In the genomic region with DNA sequence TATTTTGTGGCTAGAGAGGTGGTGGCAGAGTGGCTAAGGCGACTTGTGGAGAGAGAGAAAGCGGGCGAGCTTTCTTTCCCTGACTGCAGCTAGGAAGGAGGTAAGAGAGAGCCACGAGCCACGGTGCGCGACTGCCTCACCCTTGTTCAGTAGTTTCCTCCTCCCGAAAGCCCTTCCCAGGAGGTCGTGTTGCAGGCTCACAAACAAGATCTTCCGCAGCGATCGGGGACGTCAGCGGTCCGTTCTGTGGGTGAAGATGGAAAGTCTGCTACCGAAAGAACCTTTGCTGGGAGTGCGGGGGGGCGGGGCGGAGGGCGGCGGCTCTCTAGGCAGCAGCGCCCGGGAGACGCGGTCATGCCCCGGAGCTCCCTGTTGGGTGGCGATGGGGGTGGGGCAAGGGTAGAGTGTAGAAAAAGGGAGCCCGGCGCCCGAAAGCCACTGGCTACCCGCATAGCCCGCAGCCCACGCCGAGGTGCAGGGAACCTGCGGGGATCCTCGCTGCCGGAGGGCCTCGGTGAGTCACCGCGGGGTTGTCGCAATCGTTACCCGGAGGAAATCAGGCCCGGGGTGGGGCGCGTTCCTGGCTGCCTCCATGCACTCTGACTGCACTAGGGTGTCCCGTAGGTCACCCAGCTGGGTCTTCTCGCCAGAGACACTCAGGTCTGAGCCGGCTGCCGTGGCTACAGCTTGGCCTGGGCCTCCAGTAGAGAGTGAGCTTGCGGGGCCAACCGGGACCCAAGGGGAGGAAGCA, we compare ENCODE assay signal across 8 mouse cellular contexts. TPM values are rescaled to one million over a fixed set of nuclear protein-coding genes. Genes with fewer than 3 reads are reported as not detected.
DNase-seq lines count a peak whose midpoint lies in the region; ATAC-seq and TF ChIP-seq lines count a peak whose summit lies in the region.

No protein-coding gene starts in this region.

- no peak overlapping the region for H3K27ac ChIP-seq in bone marrow macrophage, adult 2 months (ENCODE audit: insufficient read depth, low read depth, low read length)
- no peak overlapping the region for H3K27ac ChIP-seq in forebrain, embryonic 11.5 days (ENCODE audit: low read depth, low read length)
- H3K27ac ChIP-seq in heart, embryonic 16.5 days (ENCODE audit: low read length) = peak overlapping the region; percentile 97
- peak overlapping the region; percentile 93 for H3K27ac ChIP-seq in liver, postnatal 0 days (ENCODE audit: low read depth)
- no peak overlapping the region for H3K27ac ChIP-seq in neural tube, embryonic 12.5 days
- H3K27ac ChIP-seq in stomach, postnatal 0 days (replicated peaks) = peak overlapping the region; percentile 42

- 0% methylated on average over 52 of the region's 52 CpGs for WGBS in forebrain, embryonic 11.5 days
- WGBS in heart, embryonic 16.5 days = under 1% methylated on average over 52 of the region's 52 CpGs
- under 1% methylated on average over 52 of the region's 52 CpGs for WGBS in liver, postnatal 0 days (ENCODE audit: insufficient replicate concordance)
- WGBS in neural tube, embryonic 12.5 days = 1% methylated on average over 52 of the region's 52 CpGs
- WGBS in stomach, postnatal 0 days = 1% methylated on average over 52 of the region's 52 CpGs

- no peak for TF ChIP-seq EP300 in liver, postnatal 0 days (IDR thresholded peaks at IDR 0.05; ENCODE audit: low read depth)
- TF ChIP-seq EP300 in stomach, postnatal 0 days (optimal IDR thresholded peaks at IDR 0.05) = no peak

- ATAC-seq in forebrain, embryonic 11.5 days (replicated peaks; ENCODE audit: low FRiP score) = peak; percentile 72
- ATAC-seq in heart, embryonic 16.5 days (replicated peaks; ENCODE audit: extremely low read depth, insufficient read depth, low FRiP score) = peak; percentile 85
- peak; percentile 90 for ATAC-seq in liver, postnatal 0 days
- peak; percentile 61 for ATAC-seq in neural tube, embryonic 12.5 days (ENCODE audit: low FRiP score, low read depth)
- ATAC-seq in stomach, postnatal 0 days (ENCODE audit: low FRiP score, low TSS enrichment) = peak; percentile 88

- H3K36me3 ChIP-seq in C2C12 (ENCODE audit: control insufficient read depth, insufficient read depth) = no peaks in the 10 kb centered on the region
- no peaks in the 10 kb centered on the region for H3K36me3 ChIP-seq in forebrain, embryonic 11.5 days (ENCODE audit: control insufficient read depth, insufficient read depth, low read length)
- peaks cover 12% of the 10 kb centered on the region for H3K36me3 ChIP-seq in heart, embryonic 16.5 days (ENCODE audit: control insufficient read depth, insufficient read depth)
- H3K36me3 ChIP-seq in liver, postnatal 0 days (replicated peaks; ENCODE audit: insufficient read depth, low read length) = no peaks in the 10 kb centered on the region
- H3K36me3 ChIP-seq in neural tube, embryonic 12.5 days = no peaks in the 10 kb centered on the region
- H3K36me3 ChIP-seq in stomach, postnatal 0 days (ENCODE audit: control insufficient read depth, insufficient read depth, low read length) = no peaks in the 10 kb centered on the region

- peak overlapping the region; percentile 74 for H3ac ChIP-seq in C2C12 (ENCODE audit: control insufficient read depth, insufficient read length, low read depth)

- H3K79me2 ChIP-seq in C2C12 (ENCODE audit: control insufficient read depth, insufficient read depth) = no peaks in the 10 kb centered on the region

- no peaks in the 10 kb centered on the region for H3K27me3 ChIP-seq in C2C12 (ENCODE audit: control insufficient read depth, insufficient read depth, insufficient read length)
- H3K27me3 ChIP-seq in forebrain, embryonic 11.5 days (ENCODE audit: control insufficient read depth, insufficient read depth, low read length) = peaks cover 25% of the 10 kb centered on the region
- H3K27me3 ChIP-seq in heart, embryonic 16.5 days (ENCODE audit: control insufficient read depth, insufficient read depth, low read length) = no peaks in the 10 kb centered on the region; the same call in 1 of the 2 replicates
- H3K27me3 ChIP-seq in liver, postnatal 0 days (ENCODE audit: insufficient read depth, low read length) = peaks cover 5% of the 10 kb centered on the region; the same call in 1 of the 2 replicates
- H3K27me3 ChIP-seq in neural tube, embryonic 12.5 days (replicated peaks) = peaks cover 47% of the 10 kb centered on the region
- H3K27me3 ChIP-seq in stomach, postnatal 0 days (ENCODE audit: control insufficient read depth, insufficient read depth, low read length) = no peaks in the 10 kb centered on the region

- peak; percentile 77 for DNase-seq in forebrain, embryonic 11.5 days (ENCODE audit: low spot score)
- peak; percentile 75 to 86 for DNase-seq in kidney, postnatal 25 days
- peak; percentile 85 for DNase-seq in liver, postnatal 0 days
- peak; percentile 87 for DNase-seq in stomach, postnatal 0 days (ENCODE audit: low spot score)

- peak overlapping the region; percentile 42 for H3K4me3 ChIP-seq in C2C12 (ENCODE audit: insufficient read depth, poor library complexity, severe bottlenecking)
- H3K4me3 ChIP-seq in bone marrow macrophage, adult 2 months (ENCODE audit: insufficient read depth, low read length) = peak overlapping the region; percentile 66
- peak overlapping the region; percentile 62 for H3K4me3 ChIP-seq in forebrain, embryonic 11.5 days (ENCODE audit: low read depth, low read length)
- H3K4me3 ChIP-seq in heart, embryonic 16.5 days (ENCODE audit: low read length) = peak overlapping the region; percentile 70
- H3K4me3 ChIP-seq in liver, postnatal 0 days (ENCODE audit: low read depth, low read length) = peak overlapping the region; percentile 67
- H3K4me3 ChIP-seq in neural tube, embryonic 12.5 days = peak overlapping the region; percentile 57
- H3K4me3 ChIP-seq in stomach, postnatal 0 days (ENCODE audit: low read depth, low read length) = peak overlapping the region; percentile 63

- peak overlapping the region; percentile 55 for H3K9ac ChIP-seq in forebrain, embryonic 11.5 days (ENCODE audit: low read length)
- H3K9ac ChIP-seq in heart, embryonic 16.5 days (ENCODE audit: low read length) = peak overlapping the region; percentile 85
- H3K9ac ChIP-seq in liver, postnatal 0 days (replicated peaks) = peak overlapping the region; percentile 79
- H3K9ac ChIP-seq in neural tube, embryonic 12.5 days = peak overlapping the region; percentile 58
- peak overlapping the region; percentile 70 for H3K9ac ChIP-seq in stomach, postnatal 0 days (ENCODE audit: low read length)

- no peak for TF ChIP-seq CTCF in C2C12 (IDR thresholded peaks at IDR 0.05; ENCODE audit: control insufficient read depth, insufficient read depth, insufficient read length)
- no peak for TF ChIP-seq CTCF in bone marrow macrophage, adult 2 months (IDR thresholded peaks at IDR 0.05; ENCODE audit: low read depth, low read length)
- TF ChIP-seq CTCF in liver, postnatal 0 days (IDR thresholded peaks at IDR 0.05; ENCODE audit: low read depth) = no peak
- TF ChIP-seq CTCF in stomach, postnatal 0 days (IDR thresholded peaks at IDR 0.05; ENCODE audit: low read depth) = no peak

- no peaks in the 10 kb centered on the region for H3K79me3 ChIP-seq in C2C12 (ENCODE audit: low read depth)

- TF ChIP-seq POLR2A in bone marrow macrophage, adult 2 months (IDR thresholded peaks at IDR 0.05; ENCODE audit: borderline replicate concordance, low read depth, low read length) = no peak

- no peaks in the 10 kb centered on the region for H3K9me3 ChIP-seq in forebrain, embryonic 11.5 days (ENCODE audit: control insufficient read depth, low read length)
- H3K9me3 ChIP-seq in heart, embryonic 16.5 days (replicated peaks; ENCODE audit: control insufficient read depth, low read length) = peaks cover 11% of the 10 kb centered on the region
- no peaks in the 10 kb centered on the region for H3K9me3 ChIP-seq in liver, postnatal 0 days (ENCODE audit: low read length)
- H3K9me3 ChIP-seq in neural tube, embryonic 12.5 days = 0 out of 2 replicates have a peak, but pooled peaks cover 5% of the 10 kb centered on the region
- no peaks in the 10 kb centered on the region for H3K9me3 ChIP-seq in stomach, postnatal 0 days (ENCODE audit: control insufficient read depth, low read length)

- peak overlapping the region; percentile 99 for H3K4me2 ChIP-seq in forebrain, embryonic 11.5 days (ENCODE audit: low read depth, low read length, severe bottlenecking)
- peak overlapping the region; percentile 71 for H3K4me2 ChIP-seq in heart, embryonic 16.5 days (ENCODE audit: low read depth, low read length)
- H3K4me2 ChIP-seq in liver, postnatal 0 days (ENCODE audit: low read depth, low read length) = peak overlapping the region; percentile 70
- H3K4me2 ChIP-seq in neural tube, embryonic 12.5 days (replicated peaks) = peak overlapping the region; percentile 99
- H3K4me2 ChIP-seq in stomach, postnatal 0 days (replicated peaks; ENCODE audit: low read depth) = peak overlapping the region; percentile 96

- H3K4me1 ChIP-seq in bone marrow macrophage, adult 2 months (ENCODE audit: control insufficient read depth, insufficient read depth, low read length) = peaks cover 2% of the 10 kb centered on the region; the same call in 1 of the 2 replicates
- H3K4me1 ChIP-seq in forebrain, embryonic 11.5 days (replicated peaks; ENCODE audit: control insufficient read depth, insufficient read depth, low read length) = peaks cover 5% of the 10 kb centered on the region; the same call in 1 of the 2 replicates
- H3K4me1 ChIP-seq in heart, embryonic 16.5 days (ENCODE audit: control insufficient read depth, insufficient read depth, low read length) = peaks cover 6% of the 10 kb centered on the region; the same call in 1 of the 2 replicates
- H3K4me1 ChIP-seq in liver, postnatal 0 days (ENCODE audit: insufficient read depth) = peaks cover 11% of the 10 kb centered on the region; the same call in 1 of the 2 replicates
- peaks cover 16% of the 10 kb centered on the region for H3K4me1 ChIP-seq in neural tube, embryonic 12.5 days
- no peaks in the 10 kb centered on the region; the same call in 1 of the 2 replicates for H3K4me1 ChIP-seq in stomach, postnatal 0 days (replicated peaks; ENCODE audit: control insufficient read depth, insufficient read depth)

RNA-seq across cellular contexts. Expression of gene Gpat3, which starts 0.5 kb away (rescaled TPM):
- 1.1 TPM for polyA plus RNA-seq in C2C12 (2012; fragmentation: generic; extraction: Trizol)
- 0.37 and 0.67 TPM in 2 replicates for polyA plus RNA-seq in bone marrow macrophage, adult 2 months (2012; ENCODE audit: insufficient read depth, insufficient read length, missing spikeins)
- polyA plus RNA-seq in forebrain, embryonic 11.5 days (2014; fragmentation: Nextera tagmentation; extraction: Ambion mirVana) = 0.17 and 0.65 TPM in 2 replicates
- polyA plus RNA-seq in heart, embryonic 16.5 days (2015; fragmentation: Nextera tagmentation; extraction: Ambion mirVana) = 13.6 and 15.3 TPM in 2 replicates
- 12.2 and 21.2 TPM in 2 replicates for polyA plus RNA-seq in liver, postnatal 0 days (2015; fragmentation: Nextera tagmentation; extraction: Ambion mirVana)
- polyA plus RNA-seq in neural tube, embryonic 12.5 days (2016; fragmentation: Nextera tagmentation; extraction: Ambion mirVana) = 1.9 and 2.2 TPM in 2 replicates
- polyA plus RNA-seq in stomach, postnatal 0 days (2015; fragmentation: Nextera tagmentation; extraction: Ambion mirVana) = 6.4 and 6.7 TPM in 2 replicates

RNA-seq across cellular contexts. Expression of gene Abraxas1, which starts 25.3 kb away (rescaled TPM):
- 5.7 TPM for polyA plus RNA-seq in C2C12 (2012; fragmentation: generic; extraction: Trizol)
- 9.9 and 14.9 TPM in 2 replicates for polyA plus RNA-seq in bone marrow macrophage, adult 2 months (2012; ENCODE audit: insufficient read depth, insufficient read length, missing spikeins)
- 32.3 and 39.5 TPM in 2 replicates for polyA plus RNA-seq in forebrain, embryonic 11.5 days (2014; fragmentation: Nextera tagmentation; extraction: Ambion mirVana)
- 29.5 and 38.1 TPM in 2 replicates for polyA plus RNA-seq in heart, embryonic 16.5 days (2015; fragmentation: Nextera tagmentation; extraction: Ambion mirVana)
- 11.4 and 11.8 TPM in 2 replicates for polyA plus RNA-seq in liver, postnatal 0 days (2015; fragmentation: Nextera tagmentation; extraction: Ambion mirVana)
- polyA plus RNA-seq in neural tube, embryonic 12.5 days (2016; fragmentation: Nextera tagmentation; extraction: Ambion mirVana) = 20.5 and 21.5 TPM in 2 replicates
- 13.0 and 13.6 TPM in 2 replicates for polyA plus RNA-seq in stomach, postnatal 0 days (2015; fragmentation: Nextera tagmentation; extraction: Ambion mirVana)

RNA-seq across cellular contexts. Expression of gene Mrps18c, which starts 47.6 kb away (rescaled TPM):
- 80.6 TPM for polyA plus RNA-seq in C2C12 (2012; fragmentation: generic; extraction: Trizol)
- polyA plus RNA-seq in bone marrow macrophage, adult 2 months (2012; ENCODE audit: insufficient read depth, insufficient read length, missing spikeins) = 141 and 142 TPM in 2 replicates
- 164 and 175 TPM in 2 replicates for polyA plus RNA-seq in forebrain, embryonic 11.5 days (2014; fragmentation: Nextera tagmentation; extraction: Ambion mirVana)
- 124 and 128 TPM in 2 replicates for polyA plus RNA-seq in heart, embryonic 16.5 days (2015; fragmentation: Nextera tagmentation; extraction: Ambion mirVana)
- polyA plus RNA-seq in liver, postnatal 0 days (2015; fragmentation: Nextera tagmentation; extraction: Ambion mirVana) = 126 and 127 TPM in 2 replicates
- 168 and 174 TPM in 2 replicates for polyA plus RNA-seq in neural tube, embryonic 12.5 days (2016; fragmentation: Nextera tagmentation; extraction: Ambion mirVana)
- polyA plus RNA-seq in stomach, postnatal 0 days (2015; fragmentation: Nextera tagmentation; extraction: Ambion mirVana) = 185 and 186 TPM in 2 replicates

RNA-seq across cellular contexts. Expression of gene Helq, which starts 47.6 kb away (rescaled TPM):
- 10.6 TPM for polyA plus RNA-seq in C2C12 (2012; fragmentation: generic; extraction: Trizol)
- 2.5 and 8.2 TPM in 2 replicates for polyA plus RNA-seq in bone marrow macrophage, adult 2 months (2012; ENCODE audit: insufficient read depth, insufficient read length, missing spikeins)
- 31.7 and 34.8 TPM in 2 replicates for polyA plus RNA-seq in forebrain, embryonic 11.5 days (2014; fragmentation: Nextera tagmentation; extraction: Ambion mirVana)
- 8.7 and 9.5 TPM in 2 replicates for polyA plus RNA-seq in heart, embryonic 16.5 days (2015; fragmentation: Nextera tagmentation; extraction: Ambion mirVana)
- 4.0 and 5.6 TPM in 2 replicates for polyA plus RNA-seq in liver, postnatal 0 days (2015; fragmentation: Nextera tagmentation; extraction: Ambion mirVana)
- 21.2 and 21.6 TPM in 2 replicates for polyA plus RNA-seq in neural tube, embryonic 12.5 days (2016; fragmentation: Nextera tagmentation; extraction: Ambion mirVana)
- 5.4 and 6.3 TPM in 2 replicates for polyA plus RNA-seq in stomach, postnatal 0 days (2015; fragmentation: Nextera tagmentation; extraction: Ambion mirVana)

Comparison
In these comparisons a context has a peak if more than half of its experiments do, and no peak if none do; other contexts are left out.
1. H3K27ac ChIP-seq: peak in heart, embryonic 16.5 days (single experiment), liver, postnatal 0 days (single experiment) and stomach, postnatal 0 days (single experiment); none in bone marrow macrophage, adult 2 months (single experiment), forebrain, embryonic 11.5 days (single experiment) and neural tube, embryonic 12.5 days (single experiment).
2. Peak in every context shown above with its lines, with median percentiles within 50 percentile points of each other: H3K4me3 ChIP-seq, ATAC-seq, DNase-seq, H3K4me2 ChIP-seq and H3K9ac ChIP-seq.